Mouse (Mus musculus) liver, adult 2 months (tissue): ENCODE results near the gene Add3.

Experiments used
- CTCF ChIP-seq: fragments of 200-500 bp; IDR thresholded peaks from 2 replicates; pipeline ENCODE4 v1.5.1; 2011; ENCODE audit warnings: low read depth, low read length, control low read depth
- POLR2A ChIP-seq: fragments of 200-500 bp; IDR thresholded peaks from 2 replicates; pipeline ENCODE4 v1.6.1; 2011; ENCODE audit warnings: low read length, control low read depth; ENCODE audit not compliant: insufficient read depth; ENCODE audit errors: extremely low read depth

- TF ChIP-seq POLR2A, result no peak
- TF ChIP-seq CTCF, result no peak
Observed at GRCm38 (mm10) chr19:53228064-53228794, 88.0 kb downstream of the Add3 start.
